Mouse (Mus musculus) retina, postnatal 1 day (tissue): ENCODE measurements around the gene Rcc1.
A peak's percentile ranks its signal among the peaks of the same experiment; 100 is the strongest.

Source experiments
- DNase-seq: peaks from one replicate; pipeline ENCODE4 v3.0.0-alpha.2; 2012

Gene Rcc1

GRCm38 (mm10) chr4:132354571-132354970, 1.2 kb upstream of the Rcc1 start:
- DNase-seq: peak; percentile 21

- DNase-seq: peak; percentile 29
Measured at GRCm38 (mm10) chr4:132352739-132353138, 666 bp downstream of the Rcc1 start.

DNA sequence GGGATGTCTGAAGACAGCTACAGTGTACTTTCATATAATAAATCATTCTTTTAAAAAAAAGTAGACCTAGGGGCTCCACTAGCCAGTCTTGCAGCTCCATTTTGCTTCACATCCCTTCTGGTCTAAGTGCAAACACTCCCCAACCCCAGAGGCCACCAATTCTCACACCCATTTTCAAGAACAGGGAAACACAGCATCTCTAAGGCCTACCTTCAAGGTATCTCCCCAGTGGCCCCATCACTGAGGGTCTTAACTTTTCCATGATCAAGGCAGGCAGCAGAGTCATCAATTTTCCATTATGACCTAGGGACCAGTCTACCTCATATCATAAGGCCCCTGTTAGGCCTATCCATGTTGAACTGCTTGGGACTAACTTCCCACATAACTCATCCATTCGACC, 2.0 kb downstream of the Rcc1 start:
- DNase-seq: no peak

GRCm38 (mm10) chr4:132350854-132351253, 2.6 kb downstream of the Rcc1 start:
- no peak for DNase-seq

- no peak for DNase-seq
Measured at GRCm38 (mm10) chr4:132350123-132350740, 3.2 kb downstream of the Rcc1 start.

DNA sequence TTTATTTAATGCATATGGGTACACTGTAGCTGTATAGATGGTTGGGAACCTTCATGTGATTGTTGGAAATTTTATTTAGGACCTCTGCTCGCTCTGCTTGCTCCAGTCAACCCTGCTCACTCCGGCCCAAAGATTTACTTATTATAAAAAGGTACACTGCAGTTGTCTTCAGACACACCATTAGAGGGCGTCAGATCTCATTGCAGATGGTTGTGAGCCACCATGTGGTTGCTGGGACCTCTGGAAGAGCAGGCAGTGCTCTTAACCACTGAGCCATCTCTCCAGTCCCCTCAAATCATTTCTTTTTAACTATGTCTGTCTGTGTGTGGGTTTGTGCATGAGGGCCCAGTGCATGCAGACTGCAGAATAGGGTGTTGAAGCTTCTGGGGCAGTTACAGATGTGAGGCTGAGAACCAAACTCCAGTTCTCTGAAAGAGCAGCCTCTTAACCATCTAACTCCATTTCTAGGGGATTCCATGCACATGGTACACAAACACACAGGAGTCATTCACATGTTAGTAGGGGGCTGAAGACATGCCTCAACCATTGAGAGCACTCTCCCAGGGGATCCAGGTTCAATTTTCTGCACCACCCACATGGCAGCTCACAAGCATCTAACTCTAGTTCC, 3.8 kb downstream of the Rcc1 start:
- DNase-seq: no peak

- DNase-seq: no peak
Measured at GRCm38 (mm10) chr4:132346661-132347060, 6.7 kb downstream of the Rcc1 start.

DNA sequence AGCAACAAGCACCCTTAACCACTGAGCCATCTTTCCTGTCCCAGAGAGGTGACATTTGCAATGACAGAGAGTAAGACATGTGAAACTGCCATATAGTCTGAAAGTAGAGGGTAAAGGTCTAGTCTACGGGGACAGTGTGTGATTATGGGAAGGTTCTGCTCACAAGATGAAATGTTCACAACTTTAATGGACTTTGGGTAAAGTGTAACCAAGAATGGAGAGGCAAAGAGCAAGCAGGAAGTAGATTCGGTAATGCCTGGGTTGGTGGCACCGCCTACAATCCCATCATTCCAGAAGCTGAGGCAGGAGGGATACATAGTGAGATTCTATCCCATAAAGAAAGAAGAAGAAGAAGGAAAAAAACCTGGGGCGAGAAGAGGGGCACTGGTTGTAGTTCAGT, 7.1 kb downstream of the Rcc1 start:
- no peak for DNase-seq

DNA sequence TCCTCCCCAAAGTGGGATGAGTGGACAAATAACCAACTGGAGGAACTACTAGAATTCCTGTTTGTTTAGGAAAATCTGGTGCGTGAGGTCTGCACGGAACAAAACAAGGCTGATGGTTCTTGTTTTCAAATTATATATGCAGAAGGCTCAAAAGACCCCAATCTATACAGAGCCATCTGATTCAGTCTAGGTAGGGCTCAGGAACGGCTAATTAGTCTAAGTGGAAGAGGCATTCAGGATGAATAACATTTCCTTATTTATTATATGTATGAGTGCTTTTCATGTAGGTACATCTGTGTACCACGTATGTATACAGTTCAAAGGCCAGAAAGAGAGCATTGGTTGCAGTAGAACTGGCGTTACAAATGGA, 7.6 kb downstream of the Rcc1 start:
- no peak for DNase-seq

DNA sequence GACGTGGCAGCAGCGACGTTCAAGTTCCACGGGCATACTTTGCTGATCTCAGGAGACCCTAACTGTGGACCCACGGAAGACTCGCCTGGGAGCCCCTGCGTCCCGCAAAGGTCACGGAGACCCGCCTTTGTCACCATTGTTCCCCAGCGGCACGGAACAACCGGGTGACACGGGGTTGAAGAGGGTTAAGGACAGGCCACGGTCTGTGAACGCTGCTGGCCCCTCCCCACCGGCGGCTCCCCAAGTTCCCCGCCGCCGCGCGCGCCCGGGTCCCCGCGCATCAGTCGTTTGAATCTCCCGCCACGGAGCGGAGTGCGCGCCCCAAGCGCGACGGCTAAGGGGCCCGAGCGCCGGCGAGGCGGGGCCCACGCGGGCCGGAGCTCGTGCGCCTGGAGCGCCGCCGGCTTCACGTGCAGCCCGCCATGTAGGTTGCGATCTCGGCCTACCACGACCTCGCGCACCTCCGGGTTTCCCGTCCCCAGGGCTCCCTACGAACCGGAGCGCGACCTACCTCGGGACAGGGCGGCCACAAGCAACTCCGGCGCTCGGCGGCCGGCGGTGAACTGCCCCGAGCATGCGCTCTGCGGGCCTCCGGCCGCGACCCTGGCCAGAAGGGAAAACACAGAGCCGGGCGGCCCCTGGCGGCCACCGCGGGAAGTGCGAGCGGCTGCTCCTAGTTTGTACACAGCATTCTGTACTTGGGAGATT, 8.1 kb downstream of the Rcc1 start:
- DNase-seq: peak; percentile 93

- no peak for DNase-seq
Measured at GRCm38 (mm10) chr4:132344403-132345134, 8.8 kb downstream of the Rcc1 start.

DNA sequence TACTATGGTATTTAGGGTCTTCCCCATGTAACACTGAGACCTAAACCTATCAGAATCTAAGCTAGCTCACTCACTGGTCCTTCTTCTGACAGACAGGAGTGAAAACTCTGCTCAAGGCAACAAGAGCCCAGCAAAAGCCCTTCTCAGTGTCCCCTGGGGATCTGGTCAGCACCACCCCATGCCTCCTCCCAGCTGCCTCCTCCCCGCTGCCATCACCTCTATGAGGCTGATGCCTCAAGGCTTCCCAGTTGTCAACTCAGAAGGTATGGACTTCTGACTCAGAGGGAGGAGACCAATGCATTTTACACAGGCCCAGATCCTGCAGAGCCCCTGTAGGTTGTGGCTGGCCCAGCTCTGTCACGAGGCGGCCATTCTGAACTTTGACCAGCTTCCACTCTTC, 12.0 kb downstream of the Rcc1 start:
- no peak for DNase-seq

GRCm38 (mm10) chr4:132338943-132339342, 14.5 kb downstream of the Rcc1 start:
- no peak for DNase-seq

DNA sequence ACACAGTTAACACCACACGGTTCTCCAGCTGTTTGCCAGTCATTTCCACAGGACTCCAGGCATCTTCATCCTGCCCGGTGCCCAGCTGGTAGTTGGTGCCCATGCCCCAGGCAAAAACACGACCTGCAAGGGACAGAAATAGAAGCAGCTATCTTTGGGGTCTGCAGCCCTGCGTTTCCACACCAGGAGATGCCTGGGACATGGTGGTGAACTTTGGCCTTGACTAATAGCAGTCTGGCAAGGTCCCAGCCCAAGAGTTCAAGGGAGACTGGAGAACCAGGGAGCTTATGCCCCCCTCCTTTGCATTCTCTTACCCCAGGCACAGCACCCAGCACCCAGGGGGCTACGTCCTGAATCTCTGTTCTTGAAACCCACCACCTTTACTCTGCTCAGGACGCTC, 20.5 kb downstream of the Rcc1 start:
- DNase-seq: no peak

DNA sequence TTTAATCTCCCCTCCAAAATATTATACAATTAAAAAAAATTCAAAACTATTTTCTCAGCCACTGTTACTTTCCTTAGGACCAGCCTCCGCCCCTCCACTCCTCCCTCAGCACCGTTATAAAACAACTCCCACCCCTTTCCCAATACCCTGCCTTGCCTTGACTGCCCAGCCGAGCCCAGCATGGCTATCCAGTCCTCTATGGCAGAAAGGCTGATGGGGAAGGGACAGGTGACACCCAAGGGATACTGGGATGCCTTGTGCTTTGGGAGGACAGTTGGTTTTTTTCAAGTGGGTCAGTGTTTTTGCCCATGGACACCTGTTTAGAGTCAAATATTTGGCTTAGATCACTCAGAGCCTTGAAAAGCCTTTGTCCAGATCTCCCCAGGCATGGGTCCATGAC, 21.4 kb downstream of the Rcc1 start:
- DNase-seq: no peak

GRCm38 (mm10) chr4:132329835-132330354, 23.5 kb downstream of the Rcc1 start:
- no peak for DNase-seq

- peak; percentile 95 for DNase-seq
Measured at GRCm38 (mm10) chr4:132329115-132329834, 24.1 kb downstream of the Rcc1 start, which contains the start of gene Trnau1ap. Trnau1ap (minus strand) TSS chr4:132329538.

GRCm38 (mm10) chr4:132328391-132328982, 24.9 kb downstream of the Rcc1 start:
- DNase-seq: no peak

DNA sequence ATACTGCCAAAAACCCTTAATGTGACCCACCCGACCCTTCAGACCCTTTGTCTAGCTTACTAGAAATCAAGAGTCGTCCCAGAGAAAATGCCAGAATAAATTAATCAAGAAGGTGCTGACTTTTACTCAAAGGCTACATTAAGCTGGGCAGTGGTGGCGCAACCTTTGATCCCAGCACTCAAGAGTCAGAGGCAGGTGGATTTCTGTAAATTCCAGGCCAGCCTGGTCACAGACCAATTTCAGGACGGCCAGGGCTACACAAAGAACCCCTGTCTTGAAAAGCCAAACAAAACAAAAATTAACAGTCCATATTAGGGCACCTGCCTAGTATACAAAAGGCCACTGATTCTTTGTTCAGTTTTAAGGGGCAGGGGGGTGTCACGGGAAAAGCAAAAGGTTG, 26.9 kb downstream of the Rcc1 start:
- DNase-seq: no peak

- no peak for DNase-seq
Measured at GRCm38 (mm10) chr4:132315711-132316110, 37.7 kb downstream of the Rcc1 start.

GRCm38 (mm10) chr4:132312627-132313026, 40.8 kb downstream of the Rcc1 start:
- no peak for DNase-seq

GRCm38 (mm10) chr4:132311801-132312200, 41.6 kb downstream of the Rcc1 start:
- no peak for DNase-seq
